Mouse (Mus musculus): Measurements from ENCODE around the gene Pbxip1. TPM values are rescaled to one million over a fixed set of nuclear protein-coding genes. Genes with fewer than 3 reads are reported as not detected.
A peak's percentile ranks its signal among the peaks of the same experiment; 100 is the strongest.

Gene Pbxip1
- total RNA-seq, 2 experiments from 2014 or later, result 2.1 to 2.7 TPM

- no peak for ATAC-seq (replicated peaks; ENCODE audit: low FRiP score, poor library complexity, severe bottlenecking)
These were observed 37.3 kb downstream of the Pbxip1 start for GRCm38 (mm10) chr3:89473838-89474237.

- ATAC-seq (replicated peaks; ENCODE audit: low FRiP score, poor library complexity, severe bottlenecking), result no peak
These were observed 42.5 kb downstream of the Pbxip1 start for GRCm38 (mm10) chr3:89479055-89479454.

- ATAC-seq (replicated peaks; ENCODE audit: low FRiP score, poor library complexity, severe bottlenecking), result 0 out of 2 replicates have a peak, but pooled peaks have one; percentile 47
These were observed 45.0 kb downstream of the Pbxip1 start for GRCm38 (mm10) chr3:89481488-89481887.

- no peak for ATAC-seq (replicated peaks; ENCODE audit: low FRiP score, poor library complexity, severe bottlenecking)
These were observed 45.7 kb downstream of the Pbxip1 start for GRCm38 (mm10) chr3:89482249-89482648.

GRCm38 (mm10) chr3:89484766-89485524 is 48.4 kb downstream of the Pbxip1 start:
- peak; percentile 67; the same call in 1 of the 2 replicates for ATAC-seq (replicated peaks; ENCODE audit: low FRiP score, poor library complexity, severe bottlenecking)

GRCm38 (mm10) chr3:89486111-89486510 is 49.6 kb downstream of the Pbxip1 start:
- no peak for ATAC-seq (replicated peaks; ENCODE audit: low FRiP score, poor library complexity, severe bottlenecking)

- no peak for ATAC-seq (replicated peaks; ENCODE audit: low FRiP score, poor library complexity, severe bottlenecking)
These were observed 50.6 kb downstream of the Pbxip1 start for GRCm38 (mm10) chr3:89486916-89487702.

- ATAC-seq (replicated peaks; ENCODE audit: low FRiP score, poor library complexity, severe bottlenecking), result no peak
These were observed 54.3 kb downstream of the Pbxip1 start for GRCm38 (mm10) chr3:89490790-89491189.

- no peak for ATAC-seq (replicated peaks; ENCODE audit: low FRiP score, poor library complexity, severe bottlenecking)
These were observed 55.1 kb downstream of the Pbxip1 start for GRCm38 (mm10) chr3:89491559-89491958.

GRCm38 (mm10) chr3:89492701-89493151 is 56.2 kb downstream of the Pbxip1 start:
- ATAC-seq (replicated peaks; ENCODE audit: low FRiP score, poor library complexity, severe bottlenecking), result 0 out of 2 replicates have a peak, but pooled peaks have one; percentile 25

GRCm38 (mm10) chr3:89494630-89495029 is 58.1 kb downstream of the Pbxip1 start:
- no peak for ATAC-seq (replicated peaks; ENCODE audit: low FRiP score, poor library complexity, severe bottlenecking)

- no peak for ATAC-seq (replicated peaks; ENCODE audit: low FRiP score, poor library complexity, severe bottlenecking)
These were observed 59.9 kb downstream of the Pbxip1 start for GRCm38 (mm10) chr3:89496366-89496765.

GRCm38 (mm10) chr3:89499696-89500095 is 63.2 kb downstream of the Pbxip1 start:
- ATAC-seq (replicated peaks; ENCODE audit: low FRiP score, poor library complexity, severe bottlenecking), result no peak

Other genes with a start within 250 kb of the Pbxip1 start
- 27.4 and 36.5 TPM in 2 replicates for gene Gba, start 233.8 kb upstream of the Pbxip1 start, total RNA-seq (2015; ENCODE audit: low replicate concordance)
- gene Gba, start 233.8 kb upstream of the Pbxip1 start, total RNA-seq (2017; ENCODE audit: low replicate concordance), result 16.8 and 18.1 TPM in 2 replicates
- not detected in 2 replicates for gene Thbs3, start 221.5 kb upstream of the Pbxip1 start, total RNA-seq (2015; ENCODE audit: low replicate concordance)
- gene Thbs3, start 221.5 kb upstream of the Pbxip1 start, total RNA-seq (2017; ENCODE audit: low replicate concordance), result not detected in 2 replicates
- 8.6 and 21.0 TPM in 2 replicates for gene Mtx1, start 209.6 kb upstream of the Pbxip1 start, total RNA-seq (2015; ENCODE audit: low replicate concordance)
- gene Mtx1, start 209.6 kb upstream of the Pbxip1 start, total RNA-seq (2017; ENCODE audit: low replicate concordance), result 14.5 and 15.8 TPM in 2 replicates
- gene Muc1, start 207.6 kb upstream of the Pbxip1 start, total RNA-seq (2015; ENCODE audit: low replicate concordance), result not detected in 2 replicates
- gene Muc1, start 207.6 kb upstream of the Pbxip1 start, total RNA-seq (2017; ENCODE audit: low replicate concordance), result not detected in 2 replicates
- 39.0 and 64.2 TPM in 2 replicates for gene Krtcap2, start 190.7 kb upstream of the Pbxip1 start, total RNA-seq (2015; ENCODE audit: low replicate concordance)
- 7.2 and 29.1 TPM in 2 replicates for gene Krtcap2, start 190.7 kb upstream of the Pbxip1 start, total RNA-seq (2017; ENCODE audit: low replicate concordance)
- gene Trim46, start 190.4 kb upstream of the Pbxip1 start, total RNA-seq (2015; ENCODE audit: low replicate concordance), result 1.3 TPM in 1 of 2 replicates, not detected in the other
- gene Trim46, start 190.4 kb upstream of the Pbxip1 start, total RNA-seq (2017; ENCODE audit: low replicate concordance), result not detected in 2 replicates
- 16.8 and 18.4 TPM in 2 replicates for gene Dpm3, start 177.3 kb upstream of the Pbxip1 start, total RNA-seq (2015; ENCODE audit: low replicate concordance)
- 8.3 TPM in 1 of 2 replicates, not detected in the other for gene Dpm3, start 177.3 kb upstream of the Pbxip1 start, total RNA-seq (2017; ENCODE audit: low replicate concordance)
- 17.7 and 35.6 TPM in 2 replicates for gene Slc50a1, start 166.1 kb upstream of the Pbxip1 start, total RNA-seq (2015; ENCODE audit: low replicate concordance)
- gene Slc50a1, start 166.1 kb upstream of the Pbxip1 start, total RNA-seq (2017; ENCODE audit: low replicate concordance), result 3.7 and 9.7 TPM in 2 replicates
- gene Efna1, start 155.6 kb upstream of the Pbxip1 start, total RNA-seq (2015; ENCODE audit: low replicate concordance), result not detected in 2 replicates
- not detected in 2 replicates for gene Efna1, start 155.6 kb upstream of the Pbxip1 start, total RNA-seq (2017; ENCODE audit: low replicate concordance)
- gene Efna3, start 113.7 kb upstream of the Pbxip1 start, total RNA-seq (2015; ENCODE audit: low replicate concordance), result not detected in 2 replicates
- gene Efna3, start 113.7 kb upstream of the Pbxip1 start, total RNA-seq (2017; ENCODE audit: low replicate concordance), result not detected in 2 replicates
- gene Efna4, start 98.7 kb upstream of the Pbxip1 start, total RNA-seq (2015; ENCODE audit: low replicate concordance), result not detected in 2 replicates
- gene Efna4, start 98.7 kb upstream of the Pbxip1 start, total RNA-seq (2017; ENCODE audit: low replicate concordance), result not detected in 2 replicates
- 6.5 and 13.8 TPM in 2 replicates for gene Adam15, start 86.7 kb upstream of the Pbxip1 start, total RNA-seq (2015; ENCODE audit: low replicate concordance)
- gene Adam15, start 86.7 kb upstream of the Pbxip1 start, total RNA-seq (2017; ENCODE audit: low replicate concordance), result 0.77 and 3.5 TPM in 2 replicates
- not detected in 2 replicates for gene Dcst2, start 74.7 kb upstream of the Pbxip1 start, total RNA-seq (2015; ENCODE audit: low replicate concordance)
- gene Dcst2, start 74.7 kb upstream of the Pbxip1 start, total RNA-seq (2017; ENCODE audit: low replicate concordance), result not detected in 2 replicates
- not detected in 2 replicates for gene Dcst1, start 71.5 kb upstream of the Pbxip1 start, total RNA-seq (2015; ENCODE audit: low replicate concordance)
- not detected in 2 replicates for gene Dcst1, start 71.5 kb upstream of the Pbxip1 start, total RNA-seq (2017; ENCODE audit: low replicate concordance)
- 2.1 and 7.9 TPM in 2 replicates for gene Zbtb7b, start 41.9 kb upstream of the Pbxip1 start, total RNA-seq (2015; ENCODE audit: low replicate concordance)
- 5.1 and 8.9 TPM in 2 replicates for gene Zbtb7b, start 41.9 kb upstream of the Pbxip1 start, total RNA-seq (2017; ENCODE audit: low replicate concordance)
- 1.4 TPM in 1 of 2 replicates, not detected in the other for gene Lenep, start 33.9 kb upstream of the Pbxip1 start, total RNA-seq (2015; ENCODE audit: low replicate concordance)
- not detected in 2 replicates for gene Lenep, start 33.9 kb upstream of the Pbxip1 start, total RNA-seq (2017; ENCODE audit: low replicate concordance)
- 1.1 and 5.4 TPM in 2 replicates for gene Flad1, start 24.8 kb upstream of the Pbxip1 start, total RNA-seq (2015; ENCODE audit: low replicate concordance)
- gene Flad1, start 24.8 kb upstream of the Pbxip1 start, total RNA-seq (2017; ENCODE audit: low replicate concordance), result 0.68 and 1.3 TPM in 2 replicates
- 245 and 268 TPM in 2 replicates for gene Cks1b, start 18.3 kb upstream of the Pbxip1 start, total RNA-seq (2015; ENCODE audit: low replicate concordance)
- 102 and 103 TPM in 2 replicates for gene Cks1b, start 18.3 kb upstream of the Pbxip1 start, total RNA-seq (2017; ENCODE audit: low replicate concordance)
- gene Shc1, start 18.3 kb upstream of the Pbxip1 start, total RNA-seq (2015; ENCODE audit: low replicate concordance), result 77.1 and 79.3 TPM in 2 replicates
- gene Shc1, start 18.3 kb upstream of the Pbxip1 start, total RNA-seq (2017; ENCODE audit: low replicate concordance), result 49.7 and 59.3 TPM in 2 replicates
- 10.9 and 19.1 TPM in 2 replicates for gene Pygo2, start 6.5 kb upstream of the Pbxip1 start, total RNA-seq (2015; ENCODE audit: low replicate concordance)
- 7.1 and 12.1 TPM in 2 replicates for gene Pygo2, start 6.5 kb upstream of the Pbxip1 start, total RNA-seq (2017; ENCODE audit: low replicate concordance)
- 14.1 and 16.3 TPM in 2 replicates for gene Pmvk, start 17.8 kb downstream of the Pbxip1 start, total RNA-seq (2015; ENCODE audit: low replicate concordance)
- 8.9 and 13.0 TPM in 2 replicates for gene Pmvk, start 17.8 kb downstream of the Pbxip1 start, total RNA-seq (2017; ENCODE audit: low replicate concordance)
- gene Kcnn3, start 83.5 kb downstream of the Pbxip1 start, total RNA-seq (2015; ENCODE audit: low replicate concordance), result not detected in 2 replicates
- not detected in 2 replicates for gene Kcnn3, start 83.5 kb downstream of the Pbxip1 start, total RNA-seq (2017; ENCODE audit: low replicate concordance)